ENCODE assay signal across 8 mouse cellular contexts in genomic region chr12:86859924-86860790, GRCm38 (mm10). TPM values are rescaled to one million over a fixed set of nuclear protein-coding genes. Genes with fewer than 3 reads are reported as not detected.
DNase-seq lines count a peak whose midpoint lies in the region; ATAC-seq lines count a peak whose summit lies in the region.

No protein-coding gene starts in this region.

- H3K36me3 ChIP-seq in heart, embryonic 15.5 days, result no peaks in the 10 kb centered on the region
- H3K36me3 ChIP-seq in forebrain, embryonic 10.5 days (replicated peaks), result no peaks in the 10 kb centered on the region
- no peaks in the 10 kb centered on the region for H3K36me3 ChIP-seq in neural tube, embryonic 14.5 days (ENCODE audit: control insufficient read depth, insufficient read depth, low read length)

- no peaks in the 10 kb centered on the region for H3K9me3 ChIP-seq in heart, embryonic 15.5 days (replicated peaks)
- peaks cover 5% of the 10 kb centered on the region; the same call in 1 of the 2 replicates for H3K9me3 ChIP-seq in forebrain, embryonic 10.5 days
- no peaks in the 10 kb centered on the region for H3K9me3 ChIP-seq in neural tube, embryonic 14.5 days (ENCODE audit: control insufficient read depth, low read length)

- no peak overlapping the region for H3K4me3 ChIP-seq in heart, embryonic 15.5 days
- no peak overlapping the region for H3K4me3 ChIP-seq in forebrain, embryonic 10.5 days
- no peak overlapping the region for H3K4me3 ChIP-seq in neural tube, embryonic 14.5 days (ENCODE audit: low read depth, low read length)

- 52% methylated on average over 10 of the region's 10 CpGs for WGBS in heart, embryonic 15.5 days
- WGBS in forebrain, embryonic 10.5 days, result 68% methylated on average over 10 of the region's 10 CpGs
- 27% methylated on average over 10 of the region's 10 CpGs for whole genome bisulfite sequencing in neural tube, embryonic 14.5 days

- H3K4me2 ChIP-seq in heart, embryonic 15.5 days, result no peak overlapping the region
- H3K4me2 ChIP-seq in neural tube, embryonic 14.5 days (ENCODE audit: low read depth, low read length), result no peak overlapping the region

- H3K9ac ChIP-seq in heart, embryonic 15.5 days, result 0 out of 2 replicates have a peak overlapping the region, but pooled peaks have one; percentile 13
- no peak overlapping the region; the same call in 1 of the 2 replicates for H3K9ac ChIP-seq in neural tube, embryonic 14.5 days (replicated peaks; ENCODE audit: low read depth, low read length)

- peak overlapping the region; percentile 39 for H3K27ac ChIP-seq in heart, embryonic 15.5 days
- H3K27ac ChIP-seq in forebrain, embryonic 10.5 days, result peak overlapping the region; percentile 62; the same call in 1 of the 2 replicates
- H3K27ac ChIP-seq in neural tube, embryonic 14.5 days (ENCODE audit: low read depth, low read length), result peak overlapping the region; percentile 80

- peaks cover 47% of the 10 kb centered on the region for H3K4me1 ChIP-seq in heart, embryonic 15.5 days (replicated peaks)
- H3K4me1 ChIP-seq in forebrain, embryonic 10.5 days, result peaks cover 30% of the 10 kb centered on the region
- peaks cover 26% of the 10 kb centered on the region for H3K4me1 ChIP-seq in neural tube, embryonic 14.5 days (ENCODE audit: control insufficient read depth, insufficient read depth, low read length)

- H3K27me3 ChIP-seq in heart, embryonic 15.5 days, result no peaks in the 10 kb centered on the region
- no peaks in the 10 kb centered on the region for H3K27me3 ChIP-seq in forebrain, embryonic 10.5 days (ENCODE audit: poor library complexity, severe bottlenecking)
- H3K27me3 ChIP-seq in neural tube, embryonic 14.5 days (ENCODE audit: control insufficient read depth, insufficient read depth, low read length), result no peaks in the 10 kb centered on the region

- ATAC-seq in heart, embryonic 15.5 days (replicated peaks; ENCODE audit: insufficient number of reproducible peaks, insufficient read depth, low FRiP score, low read depth), result no peak; the same call in 1 of the 2 replicates
- ATAC-seq in neural tube, embryonic 14.5 days (ENCODE audit: low read depth), result 0 out of 2 replicates have a peak, but pooled peaks have one; percentile 20

- no peak for DNase-seq in heart, postnatal 25 days (ENCODE audit: low spot score)
- DNase-seq in CD4-positive, CD25-positive, alpha-beta regulatory T cell, adult 2 months (ENCODE audit: low read depth, low spot score), result peak; percentile 80
- DNase-seq in forebrain, embryonic 10.5 days (ENCODE audit: extremely low spot score, low spot score), result no peak
- DNase-seq in kidney, postnatal 14 days, result peak; percentile 32
- DNase-seq in MN1 (ENCODE audit: low spot score), result no peak
- no peak for DNase-seq in cerebellum, adult 18-20 months

- intact Hi-C loops in heart, postnatal 25 days (cut with DNase I), result loop anchor here (10.0 kb wide), 1 partner anchor 205 kb away; no protein-coding TSS in a partner anchor

RNA-seq across cellular contexts. Expression of gene Irf2bpl, which starts 24.4 kb away (rescaled TPM):
- 40.1 and 41.7 TPM in 2 replicates for polyA plus RNA-seq in heart, embryonic 15.5 days (2015; fragmentation: Nextera tagmentation; extraction: Ambion mirVana)
- 10 to 100 TPM; 33.3 to 36.9 TPM for total RNA-seq in heart, postnatal 25 days (2021)
- 20.5 and 22.6 TPM in 2 replicates for polyA plus RNA-seq in forebrain, embryonic 10.5 days (2016; fragmentation: Nextera tagmentation; extraction: Ambion mirVana)
- 47.6 and 58.3 TPM in 2 replicates for polyA plus RNA-seq in neural tube, embryonic 14.5 days (2014; fragmentation: Nextera tagmentation; extraction: Ambion mirVana)

Comparison
In these comparisons a context has a peak if more than half of its experiments do, and no peak if none do; other contexts are left out.
1. DNase-seq: peak in CD4-positive, CD25-positive, alpha-beta regulatory T cell, adult 2 months (single experiment) and kidney, postnatal 14 days (single experiment); none in heart, postnatal 25 days (single experiment), forebrain, embryonic 10.5 days (single experiment), MN1 (single experiment) and cerebellum, adult 18-20 months (0 of 2).
2. Peak in every context shown above with its lines, with median percentiles within 50 percentile points of each other: H3K27ac ChIP-seq.